Mouse (Mus musculus): ENCODE measurements around the gene Hoxc12. TPM values are rescaled to one million over a fixed set of nuclear protein-coding genes. Genes with fewer than 3 reads are reported as not detected.

Gene Hoxc12
- polyA plus RNA-seq, 1 experiment from 2014 or later: not detected

DNA sequence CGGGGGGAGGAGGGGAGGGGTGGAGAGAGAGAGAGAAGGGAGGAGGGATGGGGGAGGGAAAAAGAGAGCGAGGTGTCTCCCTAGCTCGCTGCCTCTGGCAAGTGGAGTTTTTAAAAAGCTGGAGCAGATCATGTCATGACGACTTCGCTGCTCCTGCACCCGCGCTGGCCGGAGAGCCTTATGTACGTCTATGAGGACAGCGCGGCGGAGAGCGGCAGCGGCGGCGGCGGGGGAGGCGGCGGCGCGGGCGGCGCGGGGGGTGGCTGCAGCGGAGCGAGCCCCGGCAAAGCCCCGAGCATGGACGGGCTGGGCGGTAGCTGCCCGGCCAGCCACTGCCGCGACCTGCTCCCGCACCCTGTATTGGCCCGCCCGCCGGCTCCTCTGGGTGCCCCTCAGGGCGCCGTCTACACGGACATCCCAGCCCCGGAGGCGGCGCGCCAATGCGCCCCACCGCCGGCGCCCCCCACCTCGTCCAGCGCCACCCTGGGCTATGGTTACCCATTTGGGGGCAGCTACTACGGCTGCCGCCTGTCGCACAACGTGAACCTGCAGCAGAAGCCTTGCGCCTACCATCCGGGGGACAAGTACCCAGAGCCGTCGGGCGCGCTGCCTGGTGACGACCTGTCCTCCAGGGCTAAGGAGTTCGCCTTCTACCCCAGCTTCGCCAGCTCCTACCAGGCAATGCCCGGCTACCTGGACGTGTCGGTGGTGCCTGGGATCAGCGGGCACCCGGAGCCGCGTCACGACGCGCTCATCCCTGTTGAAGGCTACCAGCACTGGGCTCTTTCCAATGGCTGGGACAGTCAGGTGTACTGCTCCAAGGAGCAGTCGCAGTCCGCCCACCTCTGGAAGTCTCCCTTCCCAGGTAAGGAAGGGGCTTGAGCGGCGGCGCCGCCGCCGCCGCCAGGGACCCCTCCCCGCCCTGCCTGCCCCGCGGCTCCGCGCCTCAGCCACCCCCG, 15.2 kb upstream of the Hoxc12 start, which contains the start of gene Hoxc13:
TSS of gene Hoxc13 (plus strand) at position 51 of the 959 bp plus-strand sequence.
- Histone ChIP-seq H3K27ac (no peak within 1 kb of the TSS), H3K9ac (no peak within 1 kb of the TSS), H3K27me3 (replicated peaks) (peaks cover 99% of the 10 kb centered on the region), H3K36me3 (no peaks in the 10 kb centered on the region), H3K4me1 (no peaks in the 10 kb centered on the region), H3K4me3 (no peak within 1 kb of the TSS), H3K4me2 (peak within 1 kb of the TSS; percentile 25), H3K9me3 (replicated peaks) (no peaks in the 10 kb centered on the region)
- no peak for ATAC-seq
- WGBS (ENCODE audit: insufficient replicate concordance): 3% methylated on average over 68 of the region's 88 CpGs

- WGBS (ENCODE audit: insufficient replicate concordance): 1% methylated on average over 24 of the region's 24 CpGs
- Histone ChIP-seq H3K4me2 (no peak overlapping the region), H3K4me1 (no peaks in the 10 kb centered on the region), H3K9ac (no peak overlapping the region), H3K9me3 (replicated peaks) (no peaks in the 10 kb centered on the region), H3K27ac (no peak overlapping the region), H3K36me3 (no peaks in the 10 kb centered on the region), H3K4me3 (no peak overlapping the region), H3K27me3 (replicated peaks) (peaks cover 99% of the 10 kb centered on the region)
- ATAC-seq: no peak
Observed at GRCm38 (mm10) chr15:102922012-102922362, 14.6 kb upstream of the Hoxc12 start.

GRCm38 (mm10) chr15:102922636-102923500, 13.7 kb upstream of the Hoxc12 start:
- no peak overlapping the region for H3K4me2 ChIP-seq
- no peaks in the 10 kb centered on the region for H3K9me3 ChIP-seq (replicated peaks)
- no peak overlapping the region for H3K9ac ChIP-seq
- no peak overlapping the region for H3K4me3 ChIP-seq
- no peaks in the 10 kb centered on the region for H3K4me1 ChIP-seq
- peaks cover 99% of the 10 kb centered on the region for H3K27me3 ChIP-seq (replicated peaks)
- no peak overlapping the region for H3K27ac ChIP-seq
- no peak for ATAC-seq
- H3K36me3 ChIP-seq: no peaks in the 10 kb centered on the region
- 10% methylated on average over 6 of the region's 6 CpGs for whole genome bisulfite sequencing (ENCODE audit: insufficient replicate concordance)

- ATAC-seq: no peak
- WGBS (ENCODE audit: insufficient replicate concordance): 3% methylated on average over 40 of the region's 40 CpGs
- no peaks in the 10 kb centered on the region for H3K9me3 ChIP-seq (replicated peaks)
- H3K36me3 ChIP-seq: no peaks in the 10 kb centered on the region
- no peak overlapping the region for H3K4me2 ChIP-seq
- no peaks in the 10 kb centered on the region for H3K4me1 ChIP-seq
- no peak overlapping the region for H3K27ac ChIP-seq
- peaks cover 99% of the 10 kb centered on the region for H3K27me3 ChIP-seq (replicated peaks)
- no peak overlapping the region for H3K4me3 ChIP-seq
- H3K9ac ChIP-seq: no peak overlapping the region
Observed at GRCm38 (mm10) chr15:102927032-102927645, 9.4 kb upstream of the Hoxc12 start.

- H3K27me3 ChIP-seq (replicated peaks): peaks cover 100% of the 10 kb centered on the region
- H3K36me3 ChIP-seq: no peaks in the 10 kb centered on the region
- no peak overlapping the region for H3K9ac ChIP-seq
- WGBS (ENCODE audit: insufficient replicate concordance): 4% methylated on average over 23 of the region's 23 CpGs
- no peak overlapping the region for H3K4me3 ChIP-seq
- H3K9me3 ChIP-seq (replicated peaks): no peaks in the 10 kb centered on the region
- no peaks in the 10 kb centered on the region for H3K4me1 ChIP-seq
- H3K4me2 ChIP-seq: no peak overlapping the region
- no peak for ATAC-seq
- H3K27ac ChIP-seq: no peak overlapping the region
Observed at GRCm38 (mm10) chr15:102931706-102932358, 4.7 kb upstream of the Hoxc12 start.

DNA sequence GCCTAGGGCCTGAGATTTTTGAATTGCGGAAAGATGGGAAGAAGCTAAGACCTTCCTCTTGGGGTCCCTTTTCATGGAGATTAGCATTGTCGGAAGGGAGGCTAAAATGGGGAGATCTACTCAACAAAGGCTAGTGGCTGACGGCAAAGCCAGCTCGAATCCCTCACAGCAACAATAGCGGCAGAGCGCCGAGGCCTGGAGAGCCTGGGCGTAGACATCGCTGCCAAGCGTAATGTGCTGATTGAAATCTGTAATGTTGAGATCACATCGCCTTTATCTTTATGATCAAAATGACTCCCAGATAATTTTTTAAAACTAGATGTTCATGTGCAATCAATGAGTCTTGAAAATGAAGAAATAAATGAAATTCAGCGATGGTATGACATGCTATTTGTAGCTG, 2.1 kb upstream of the Hoxc12 start:
- no peak overlapping the region for H3K4me3 ChIP-seq
- no peaks in the 10 kb centered on the region for H3K9me3 ChIP-seq (replicated peaks)
- no peak overlapping the region for H3K9ac ChIP-seq
- no peak overlapping the region for H3K27ac ChIP-seq
- H3K36me3 ChIP-seq: no peaks in the 10 kb centered on the region
- peaks cover 100% of the 10 kb centered on the region for H3K27me3 ChIP-seq (replicated peaks)
- ATAC-seq: no peak
- H3K4me1 ChIP-seq: no peaks in the 10 kb centered on the region
- WGBS (ENCODE audit: insufficient replicate concordance): 3% methylated on average over 12 of the region's 12 CpGs
- no peak overlapping the region for H3K4me2 ChIP-seq

GRCm38 (mm10) chr15:102934897-102935296, 1.7 kb upstream of the Hoxc12 start:
- peaks cover 100% of the 10 kb centered on the region for H3K27me3 ChIP-seq (replicated peaks)
- no peak overlapping the region for H3K4me3 ChIP-seq
- ATAC-seq: no peak
- no peak overlapping the region for H3K9ac ChIP-seq
- H3K36me3 ChIP-seq: no peaks in the 10 kb centered on the region
- H3K9me3 ChIP-seq (replicated peaks): no peaks in the 10 kb centered on the region
- under 1% methylated on average over 27 of the region's 27 CpGs for WGBS (ENCODE audit: insufficient replicate concordance)
- no peak overlapping the region for H3K4me2 ChIP-seq
- no peak overlapping the region for H3K27ac ChIP-seq
- no peaks in the 10 kb centered on the region for H3K4me1 ChIP-seq

DNA sequence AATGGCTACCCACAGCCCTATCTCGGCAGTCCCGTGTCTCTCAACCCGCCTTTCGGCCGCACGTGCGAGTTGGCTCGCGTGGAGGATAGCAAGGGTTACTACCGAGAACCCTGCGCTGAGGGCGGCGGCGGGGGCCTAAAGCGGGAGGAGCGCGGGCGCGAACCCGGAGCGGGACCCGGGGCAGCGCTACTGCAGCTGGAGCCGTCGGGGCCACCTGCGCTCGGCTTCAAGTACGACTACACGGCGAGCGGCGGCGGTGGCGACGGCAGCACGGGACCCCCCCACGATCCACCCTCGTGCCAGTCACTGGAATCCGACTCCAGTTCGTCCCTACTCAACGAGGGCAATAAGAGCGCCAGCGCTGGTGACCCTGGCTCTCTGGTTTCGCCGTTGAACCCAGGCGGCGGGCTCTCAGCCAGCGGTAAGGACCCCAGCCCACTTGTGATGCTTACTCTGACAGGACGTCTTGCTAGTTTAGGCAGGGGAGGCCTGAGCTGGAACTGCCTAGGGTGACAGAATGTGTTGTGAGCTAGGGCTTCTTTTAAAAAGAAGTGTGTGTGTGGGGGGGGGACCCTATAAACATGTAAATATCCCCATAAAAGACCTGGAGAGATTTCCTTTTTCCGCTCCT, 594 bp downstream of the Hoxc12 start:
- ATAC-seq: no peak

GRCm38 (mm10) chr15:102939256-102940155, 2.9 kb downstream of the Hoxc12 start:
- Histone ChIP-seq H3K9ac (no peak overlapping the region), H3K4me1 (no peaks in the 10 kb centered on the region), H3K4me2 (no peak overlapping the region), H3K9me3 (replicated peaks) (no peaks in the 10 kb centered on the region), H3K27ac (no peak overlapping the region), H3K36me3 (no peaks in the 10 kb centered on the region), H3K4me3 (no peak overlapping the region), H3K27me3 (replicated peaks) (peaks cover 99% of the 10 kb centered on the region)
- no peak for ATAC-seq
- 3% methylated on average over 34 of the region's 34 CpGs for WGBS (ENCODE audit: insufficient replicate concordance)

More for the DNA sequence above, 594 bp downstream of the Hoxc12 start:
- WGBS (ENCODE audit: insufficient replicate concordance): 4% methylated on average over 50 of the region's 50 CpGs
- H3K36me3 ChIP-seq: no peaks in the 10 kb centered on the region
- H3K4me3 ChIP-seq: no peak overlapping the region
- H3K4me2 ChIP-seq: no peak overlapping the region
- no peak overlapping the region for H3K27ac ChIP-seq
- no peaks in the 10 kb centered on the region for H3K4me1 ChIP-seq
- no peaks in the 10 kb centered on the region for H3K9me3 ChIP-seq (replicated peaks)
- H3K27me3 ChIP-seq (replicated peaks): peaks cover 100% of the 10 kb centered on the region
- no peak overlapping the region for H3K9ac ChIP-seq

DNA sequence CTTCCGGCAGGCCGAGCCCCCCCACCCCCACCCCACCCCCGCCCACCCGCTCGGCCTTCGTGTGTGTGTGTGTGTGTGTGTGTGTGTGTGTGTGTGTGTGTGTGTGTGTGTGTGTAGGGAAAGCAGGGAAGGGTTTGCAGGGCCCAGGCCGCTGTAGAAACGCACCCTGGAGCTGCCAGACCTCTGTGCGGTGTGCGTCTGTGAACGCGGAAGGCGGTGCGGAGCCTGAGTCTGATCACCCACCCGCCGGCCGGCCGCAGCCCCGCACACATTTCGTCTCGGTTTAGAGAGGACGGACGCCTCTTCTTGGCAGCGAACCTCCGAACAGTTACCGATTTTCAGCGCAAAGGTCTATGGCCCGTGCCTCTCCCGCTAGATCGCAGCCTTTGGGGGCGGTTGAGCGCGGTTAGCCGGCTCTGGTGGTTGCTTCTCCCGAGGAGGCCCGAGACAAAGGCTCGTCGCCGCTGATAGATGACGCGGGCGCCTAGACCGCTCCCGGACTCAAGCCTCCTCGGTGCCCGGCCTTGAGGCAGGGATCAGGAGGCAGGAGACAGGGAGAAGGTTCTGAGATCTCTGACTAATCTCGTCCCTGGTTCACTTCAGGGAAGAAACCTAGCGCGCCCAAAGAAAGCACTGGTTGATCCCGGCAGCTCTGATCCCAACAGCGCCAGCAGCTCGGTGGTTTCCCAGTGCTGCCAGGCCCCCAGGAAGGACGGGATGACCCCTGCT, 6.3 kb downstream of the Hoxc12 start:
- no peak overlapping the region for H3K4me3 ChIP-seq
- no peak for ATAC-seq
- no peaks in the 10 kb centered on the region for H3K36me3 ChIP-seq
- H3K27ac ChIP-seq: no peak overlapping the region
- no peak overlapping the region for H3K9ac ChIP-seq
- H3K4me1 ChIP-seq: no peaks in the 10 kb centered on the region
- no peak overlapping the region for H3K4me2 ChIP-seq
- no peaks in the 10 kb centered on the region for H3K9me3 ChIP-seq (replicated peaks)
- peaks cover 99% of the 10 kb centered on the region for H3K27me3 ChIP-seq (replicated peaks)
- 2% methylated on average over 53 of the region's 53 CpGs for WGBS (ENCODE audit: insufficient replicate concordance)
